Mouse (Mus musculus): ENCODE measurements at regions not wholly inside any gene's neighbourhood (a gene's known extent, or its start where the extent isn't known, plus 50 kb on each side); places are given as distances from the start of the nearest gene placed in this dataset.

GRCm38 (mm10) chr8:128162857-128163256 lies 195.5 kb upstream of the Nrp1 start:
- no peak overlapping the region for H3K27ac ChIP-seq
- no peak overlapping the region for H3K4me3 ChIP-seq (replicated peaks)
- H3K36me3 ChIP-seq, result no peaks in the 10 kb centered on the region
- H3K4me2 ChIP-seq (replicated peaks), result no peak overlapping the region
- no peaks in the 10 kb centered on the region for H3K27me3 ChIP-seq
- no peaks in the 10 kb centered on the region for H3K9me3 ChIP-seq
- H3K9ac ChIP-seq (replicated peaks), result no peak overlapping the region
- H3K4me1 ChIP-seq (replicated peaks), result no peaks in the 10 kb centered on the region
- no peak for ATAC-seq

GRCm38 (mm10) chr8:128164976-128165375 lies 193.4 kb upstream of the Nrp1 start:
- Histone ChIP-seq H3K27me3 (no peaks in the 10 kb centered on the region), H3K4me2 (replicated peaks) (no peak overlapping the region), H3K4me1 (replicated peaks) (peaks cover 4% of the 10 kb centered on the region; the same call in 1 of the 2 replicates), H3K36me3 (no peaks in the 10 kb centered on the region), H3K27ac (no peak overlapping the region), H3K9ac (replicated peaks) (no peak overlapping the region), H3K4me3 (replicated peaks) (no peak overlapping the region), H3K9me3 (no peaks in the 10 kb centered on the region)
- no peak for ATAC-seq
- 93% methylated on average over 5 of the region's 5 CpGs for WGBS

DNA sequence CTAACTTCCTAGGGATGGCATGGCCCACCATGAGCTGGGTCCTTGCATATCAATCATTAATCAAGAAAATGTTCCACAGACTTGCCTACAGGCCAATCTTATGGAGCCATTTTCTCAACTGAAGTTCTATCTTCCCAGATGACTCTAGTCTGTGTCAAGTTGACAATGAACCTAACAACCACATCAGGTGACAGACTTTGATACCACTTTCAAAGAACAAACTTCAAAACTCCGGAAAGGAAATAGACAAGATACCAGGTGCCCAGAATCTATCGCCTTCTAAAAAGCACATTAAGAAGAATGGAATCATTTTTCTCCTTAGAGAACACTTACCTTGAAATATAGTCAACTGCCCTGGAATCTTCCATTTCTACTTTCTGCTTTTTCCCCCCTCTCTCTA lies 192.8 kb upstream of the Nrp1 start:
- Histone ChIP-seq H3K9ac (replicated peaks) (no peak overlapping the region), H3K36me3 (no peaks in the 10 kb centered on the region), H3K9me3 (no peaks in the 10 kb centered on the region), H3K27me3 (no peaks in the 10 kb centered on the region), H3K27ac (no peak overlapping the region), H3K4me3 (replicated peaks) (no peak overlapping the region), H3K4me1 (replicated peaks) (peaks cover 4% of the 10 kb centered on the region; the same call in 1 of the 2 replicates), H3K4me2 (replicated peaks) (no peak overlapping the region)
- no peak for ATAC-seq
- 98% methylated on average over 2 of the region's 2 CpGs for WGBS

DNA sequence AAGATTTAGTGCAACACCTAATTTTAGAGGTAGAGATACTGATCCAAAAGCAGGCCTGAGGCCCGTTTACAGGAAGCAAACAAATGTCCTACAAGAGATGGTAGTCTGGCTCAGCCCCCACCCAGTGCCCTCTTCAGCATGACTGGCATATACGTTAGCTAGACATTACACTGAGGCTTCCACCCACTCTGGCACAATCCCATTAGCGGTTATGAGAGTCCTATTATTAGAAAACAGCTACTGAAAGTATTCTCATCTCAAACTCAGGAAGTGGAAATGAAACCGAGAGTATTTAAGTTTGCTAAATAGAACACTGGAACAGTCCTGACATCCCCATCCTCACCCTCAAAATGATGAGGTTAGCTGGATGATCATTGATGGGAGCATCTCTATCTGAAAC lies 192.3 kb upstream of the Nrp1 start:
- H3K27ac ChIP-seq, result no peak overlapping the region
- H3K4me1 ChIP-seq (replicated peaks), result peaks cover 4% of the 10 kb centered on the region; the same call in 1 of the 2 replicates
- 85% methylated on average over 4 of the region's 4 CpGs for WGBS
- no peaks in the 10 kb centered on the region for H3K27me3 ChIP-seq
- ATAC-seq, result no peak
- no peaks in the 10 kb centered on the region for H3K9me3 ChIP-seq
- H3K4me2 ChIP-seq (replicated peaks), result no peak overlapping the region
- H3K9ac ChIP-seq (replicated peaks), result no peak overlapping the region
- H3K36me3 ChIP-seq, result no peaks in the 10 kb centered on the region
- no peak overlapping the region for H3K4me3 ChIP-seq (replicated peaks)

GRCm38 (mm10) chr8:128168819-128169218 lies 189.6 kb upstream of the Nrp1 start:
- Histone ChIP-seq H3K27ac (no peak overlapping the region), H3K4me3 (replicated peaks) (no peak overlapping the region), H3K9me3 (no peaks in the 10 kb centered on the region), H3K4me2 (replicated peaks) (no peak overlapping the region), H3K9ac (replicated peaks) (no peak overlapping the region), H3K27me3 (no peaks in the 10 kb centered on the region), H3K4me1 (replicated peaks) (peaks cover 4% of the 10 kb centered on the region; the same call in 1 of the 2 replicates), H3K36me3 (no peaks in the 10 kb centered on the region)
- 71% methylated on average over 3 of the region's 3 CpGs for WGBS
- no peak for ATAC-seq

GRCm38 (mm10) chr8:128171116-128171515 lies 187.3 kb upstream of the Nrp1 start:
- WGBS, result 76% methylated on average over 1 of the region's 1 CpGs

GRCm38 (mm10) chr8:128180214-128180613 lies 178.2 kb upstream of the Nrp1 start:
- Histone ChIP-seq H3K9me3 (no peaks in the 10 kb centered on the region), H3K4me2 (replicated peaks) (no peak overlapping the region), H3K4me3 (replicated peaks) (no peak overlapping the region), H3K36me3 (no peaks in the 10 kb centered on the region), H3K27ac (no peak overlapping the region), H3K9ac (replicated peaks) (no peak overlapping the region), H3K4me1 (replicated peaks) (peaks cover 6% of the 10 kb centered on the region), H3K27me3 (no peaks in the 10 kb centered on the region)
- 0 out of 2 replicates have a peak, but pooled peaks have one; percentile 20 for ATAC-seq
- 61% methylated on average over 5 of the region's 5 CpGs for WGBS

More at GRCm38 (mm10) chr8:128171116-128171515, 187.3 kb upstream of the Nrp1 start:
- Histone ChIP-seq H3K9me3 (no peaks in the 10 kb centered on the region), H3K4me1 (replicated peaks) (peaks cover 4% of the 10 kb centered on the region; the same call in 1 of the 2 replicates), H3K27ac (no peak overlapping the region), H3K9ac (replicated peaks) (no peak overlapping the region), H3K36me3 (no peaks in the 10 kb centered on the region), H3K27me3 (no peaks in the 10 kb centered on the region), H3K4me2 (replicated peaks) (no peak overlapping the region), H3K4me3 (replicated peaks) (no peak overlapping the region)
- no peak for ATAC-seq

DNA sequence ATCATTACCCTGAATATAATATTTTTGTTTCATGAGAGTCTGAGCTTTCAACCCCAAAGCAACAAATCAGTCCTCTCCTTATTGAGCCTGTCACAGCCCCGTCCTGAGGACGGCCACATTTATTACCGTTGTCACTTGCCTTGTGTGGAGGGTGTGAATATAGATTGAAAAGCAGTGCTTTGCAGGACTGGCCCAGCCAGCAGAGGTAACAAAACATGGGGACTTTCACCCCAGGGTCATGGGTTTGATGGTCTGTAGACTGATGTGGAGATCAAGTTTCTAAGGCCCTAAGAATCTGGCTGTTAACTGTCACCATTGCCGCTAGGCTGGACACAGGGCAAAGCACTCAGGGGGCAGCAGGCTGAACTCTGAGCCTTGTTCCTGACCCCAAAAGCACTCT lies 175.3 kb upstream of the Nrp1 start:
- Histone ChIP-seq H3K27ac (no peak overlapping the region), H3K4me2 (replicated peaks) (no peak overlapping the region), H3K4me3 (replicated peaks) (no peak overlapping the region), H3K4me1 (replicated peaks) (peaks cover 6% of the 10 kb centered on the region), H3K27me3 (no peaks in the 10 kb centered on the region), H3K9me3 (no peaks in the 10 kb centered on the region), H3K9ac (replicated peaks) (no peak overlapping the region), H3K36me3 (no peaks in the 10 kb centered on the region)
- ATAC-seq, result no peak
- WGBS, result 88% methylated on average over 4 of the region's 4 CpGs

- Histone ChIP-seq H3K36me3 (no peaks in the 10 kb centered on the region), H3K9ac (replicated peaks) (no peak overlapping the region), H3K4me3 (replicated peaks) (no peak overlapping the region), H3K4me2 (replicated peaks) (no peak overlapping the region), H3K27me3 (no peaks in the 10 kb centered on the region), H3K27ac (no peak overlapping the region), H3K9me3 (no peaks in the 10 kb centered on the region), H3K4me1 (replicated peaks) (no peaks in the 10 kb centered on the region)
- WGBS, result 89% methylated on average over 6 of the region's 6 CpGs
- no peak for ATAC-seq
Measured at GRCm38 (mm10) chr8:128188321-128188720, 170.1 kb upstream of the Nrp1 start.

GRCm38 (mm10) chr8:128193293-128193887 lies 165.0 kb upstream of the Nrp1 start:
- Histone ChIP-seq H3K4me2 (replicated peaks) (no peak overlapping the region), H3K4me1 (replicated peaks) (no peaks in the 10 kb centered on the region)

DNA sequence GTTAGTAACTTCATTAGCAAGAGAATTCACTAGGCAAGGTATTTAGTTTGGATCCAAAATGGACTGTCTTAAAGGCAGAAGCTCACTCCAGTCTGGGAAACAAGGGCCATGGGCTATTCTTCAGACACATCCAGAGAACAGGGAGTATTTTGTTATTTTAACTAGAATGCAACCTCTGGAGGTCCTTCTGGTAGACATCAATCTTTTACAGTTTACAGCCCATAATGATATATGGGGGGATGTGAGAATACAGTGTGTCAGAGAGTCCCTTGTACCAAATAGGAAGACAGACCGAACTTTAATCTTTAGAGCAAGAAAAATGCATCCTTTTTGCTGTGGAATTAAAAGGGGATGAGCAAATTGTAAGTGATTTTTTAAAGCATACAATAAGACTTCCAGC lies 157.6 kb upstream of the Nrp1 start:
- no peaks in the 10 kb centered on the region for H3K4me1 ChIP-seq (replicated peaks)
- no peak overlapping the region for H3K4me2 ChIP-seq (replicated peaks)
- H3K9me3 ChIP-seq, result no peaks in the 10 kb centered on the region; the same call in 1 of the 2 replicates
- H3K27me3 ChIP-seq, result no peaks in the 10 kb centered on the region
- no peak for ATAC-seq
- 87% methylated on average over 1 of the region's 1 CpGs for WGBS
- H3K36me3 ChIP-seq, result no peaks in the 10 kb centered on the region
- no peak overlapping the region for H3K4me3 ChIP-seq (replicated peaks)
- H3K27ac ChIP-seq, result no peak overlapping the region
- no peak overlapping the region for H3K9ac ChIP-seq (replicated peaks)

More at GRCm38 (mm10) chr8:128193293-128193887, 165.0 kb upstream of the Nrp1 start:
- 85% methylated on average over 3 of the region's 3 CpGs for WGBS
- no peak overlapping the region for H3K9ac ChIP-seq (replicated peaks)
- no peaks in the 10 kb centered on the region; the same call in 1 of the 2 replicates for H3K9me3 ChIP-seq
- ATAC-seq, result no peak
- H3K27ac ChIP-seq, result no peak overlapping the region
- H3K27me3 ChIP-seq, result no peaks in the 10 kb centered on the region
- H3K4me3 ChIP-seq (replicated peaks), result no peak overlapping the region
- no peaks in the 10 kb centered on the region for H3K36me3 ChIP-seq

- Histone ChIP-seq H3K36me3 (no peaks in the 10 kb centered on the region), H3K9me3 (no peaks in the 10 kb centered on the region; the same call in 1 of the 2 replicates), H3K9ac (replicated peaks) (no peak overlapping the region), H3K4me1 (replicated peaks) (no peaks in the 10 kb centered on the region), H3K27me3 (no peaks in the 10 kb centered on the region), H3K4me2 (replicated peaks) (no peak overlapping the region), H3K27ac (no peak overlapping the region), H3K4me3 (replicated peaks) (no peak overlapping the region)
- 91% methylated on average over 4 of the region's 4 CpGs for WGBS
- ATAC-seq, result no peak
Measured at GRCm38 (mm10) chr8:128201635-128202034, 156.8 kb upstream of the Nrp1 start.

Measured in midbrain, embryonic 13.5 days (tissue).